Mouse (Mus musculus): ENCODE data around the gene Stk17b. TPM values are rescaled to one million over a fixed set of nuclear protein-coding genes. Genes with fewer than 3 reads are reported as not detected.
A peak's percentile ranks its signal among the peaks of the same experiment; 100 is the strongest.

The Stk17b gene
- total and polyA plus RNA-seq, 3 experiments = 3.6 to 177 (median 72.8) TPM

DNA sequence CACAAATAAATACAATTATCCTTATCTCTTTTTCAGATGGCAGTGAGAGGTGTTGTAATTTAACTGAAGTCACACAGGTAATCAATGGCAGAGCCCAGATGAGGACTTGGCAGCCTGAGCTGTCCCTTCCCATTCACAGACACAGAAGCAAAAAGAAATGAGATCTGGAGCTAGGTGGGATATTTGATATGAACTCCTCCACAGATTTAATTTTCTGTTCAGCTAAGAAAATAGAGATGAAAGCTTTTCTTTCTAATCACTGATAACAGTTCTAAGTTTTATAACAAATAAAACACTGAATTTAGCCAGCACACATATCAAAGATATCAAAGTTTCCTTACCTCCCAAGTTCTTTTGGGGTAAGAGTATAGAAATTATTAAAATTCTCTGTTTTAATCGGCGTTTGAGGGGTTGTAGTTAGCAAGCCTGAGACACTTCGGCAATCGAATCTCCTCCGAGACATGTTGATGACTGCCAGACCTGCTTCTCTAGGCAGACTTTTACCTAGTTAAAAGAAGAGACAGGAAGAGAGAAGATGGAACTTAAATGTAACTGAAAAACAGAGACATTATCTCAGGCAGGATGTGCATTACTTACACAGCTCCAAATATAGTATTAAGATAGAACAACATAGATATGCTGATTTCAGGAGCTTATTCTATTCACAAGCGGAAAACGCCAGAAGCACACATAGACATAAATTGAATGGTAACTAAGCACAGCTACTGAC, 8.7 kb downstream of the Stk17b start:
- no peaks in the 10 kb centered on the region for H3K27me3 ChIP-seq (ENCODE audit: insufficient read depth, low read length)
- DNase-seq (ENCODE audit: low spot score) = no peak
- peaks cover 37% of the 10 kb centered on the region for H3K4me1 ChIP-seq (ENCODE audit: insufficient read depth, low read depth, low read length)
- no peak for ATAC-seq (ENCODE audit: extremely low read depth, insufficient number of reproducible peaks, low FRiP score, poor library complexity, severe bottlenecking)
- H3K4me3 ChIP-seq (ENCODE audit: low read depth, low read length) = no peak overlapping the region
- H3K36me3 ChIP-seq (replicated peaks) = peaks cover 7% of the 10 kb centered on the region
- no peaks in the 10 kb centered on the region for H3K9me3 ChIP-seq (replicated peaks)
- TF ChIP-seq CTCF (IDR thresholded peaks at IDR 0.05; ENCODE audit: low read depth, low read length) (no peak), GATA1 (IDR thresholded peaks at IDR 0.05; ENCODE audit: borderline replicate concordance, low read length) (no peak), GATA2 (IDR thresholded peaks at IDR 0.05; ENCODE audit: borderline replicate concordance, low read depth, low read length) (no peak), POLR2AphosphoS5 (IDR thresholded peaks at IDR 0.05; ENCODE audit: insufficient replicate concordance, low read depth, low read length) (no peak), TAL1 (conservative IDR thresholded peaks at IDR 0.05; ENCODE audit: low read depth, low read length) (no peak)

DNA sequence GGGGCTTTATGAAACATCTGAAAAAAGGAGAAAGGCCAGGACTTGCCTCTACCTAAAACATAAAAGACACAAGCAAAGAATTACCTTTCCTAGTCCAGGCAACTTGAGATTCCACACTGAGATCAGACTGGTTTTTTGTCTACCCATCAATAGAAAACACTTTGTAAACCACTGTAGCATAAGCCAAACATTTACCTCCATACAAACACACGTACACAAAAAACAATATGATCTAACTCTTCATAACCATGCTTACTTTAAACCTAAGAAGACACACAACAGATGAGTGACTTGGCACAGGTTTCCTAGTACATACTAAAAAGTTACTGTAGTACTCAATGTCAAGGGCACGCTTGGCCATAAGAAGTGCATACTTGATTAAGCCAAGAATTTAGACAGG, 9.5 kb downstream of the Stk17b start:
- Histone ChIP-seq H3K9me3 (replicated peaks) (no peaks in the 10 kb centered on the region), H3K4me3 (ENCODE audit: low read depth, low read length) (no peak overlapping the region), H3K36me3 (replicated peaks) (peaks cover 14% of the 10 kb centered on the region), H3K4me1 (ENCODE audit: insufficient read depth, low read depth, low read length) (peaks cover 36% of the 10 kb centered on the region), H3K27me3 (ENCODE audit: insufficient read depth, low read length) (no peaks in the 10 kb centered on the region)
- ATAC-seq (ENCODE audit: extremely low read depth, insufficient number of reproducible peaks, low FRiP score, poor library complexity, severe bottlenecking) = no peak
- no peak for TF ChIP-seq POLR2AphosphoS5 (IDR thresholded peaks at IDR 0.05; ENCODE audit: insufficient replicate concordance, low read depth, low read length)
- no peak for TF ChIP-seq TAL1 (conservative IDR thresholded peaks at IDR 0.05; ENCODE audit: low read depth, low read length)
- no peak for DNase-seq (ENCODE audit: low spot score)

DNA sequence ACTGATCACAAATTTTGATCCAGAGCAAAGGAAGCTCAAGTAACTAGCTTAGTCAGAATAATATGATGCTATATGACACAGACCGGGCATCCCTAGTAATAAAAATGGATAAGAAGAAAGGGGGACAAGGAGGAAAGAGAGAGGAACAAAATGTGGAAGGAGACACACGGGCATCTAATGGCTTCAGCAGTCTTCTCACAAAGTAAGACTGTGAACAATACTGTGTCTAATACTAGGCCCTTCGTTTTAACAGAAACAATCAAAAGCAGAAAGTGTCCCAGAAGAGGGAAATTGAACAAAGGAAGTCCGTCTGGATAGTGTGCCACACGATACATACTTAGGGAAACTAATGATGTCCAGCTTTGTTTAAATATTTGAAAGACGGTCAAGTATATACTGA, 10.0 kb downstream of the Stk17b start:
- Histone ChIP-seq H3K36me3 (replicated peaks) (peaks cover 17% of the 10 kb centered on the region), H3K4me1 (ENCODE audit: insufficient read depth, low read depth, low read length) (peaks cover 36% of the 10 kb centered on the region), H3K9me3 (replicated peaks) (no peaks in the 10 kb centered on the region), H3K27me3 (ENCODE audit: insufficient read depth, low read length) (no peaks in the 10 kb centered on the region), H3K4me3 (ENCODE audit: low read depth, low read length) (no peak overlapping the region)
- ATAC-seq (ENCODE audit: extremely low read depth, insufficient number of reproducible peaks, low FRiP score, poor library complexity, severe bottlenecking) = no peak
- no peak for TF ChIP-seq GATA1 (IDR thresholded peaks at IDR 0.05; ENCODE audit: borderline replicate concordance, low read length)
- no peak for TF ChIP-seq CTCF (IDR thresholded peaks at IDR 0.05; ENCODE audit: low read depth, low read length)
- TF ChIP-seq TAL1 (conservative IDR thresholded peaks at IDR 0.05; ENCODE audit: low read depth, low read length) = no peak
- no peak for TF ChIP-seq GATA2 (IDR thresholded peaks at IDR 0.05; ENCODE audit: borderline replicate concordance, low read depth, low read length)
- no peak for TF ChIP-seq POLR2AphosphoS5 (IDR thresholded peaks at IDR 0.05; ENCODE audit: insufficient replicate concordance, low read depth, low read length)
- DNase-seq (ENCODE audit: low spot score) = no peak

DNA sequence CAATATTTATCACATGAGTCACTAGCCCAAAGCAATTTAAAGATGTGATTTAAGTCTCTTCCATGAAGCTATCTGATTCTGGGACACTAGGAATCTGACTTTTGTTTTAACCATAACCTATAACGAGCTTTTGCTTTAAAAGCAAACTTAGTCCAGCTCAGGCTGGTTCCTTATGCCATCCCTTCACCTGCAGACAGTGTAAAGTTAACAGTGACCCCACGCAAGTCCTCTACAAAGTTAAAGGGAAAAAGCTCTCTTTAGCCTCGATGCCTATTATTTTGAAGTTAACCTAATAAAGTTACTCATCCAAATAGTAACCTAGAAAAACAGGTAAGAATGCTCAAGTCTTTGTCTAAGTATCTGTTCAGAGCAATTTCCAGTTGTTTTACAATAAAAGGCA, 10.5 kb downstream of the Stk17b start:
- no peak for DNase-seq (ENCODE audit: low spot score)
- Histone ChIP-seq H3K9me3 (replicated peaks) (no peaks in the 10 kb centered on the region), H3K4me3 (ENCODE audit: low read depth, low read length) (no peak overlapping the region), H3K4me1 (ENCODE audit: insufficient read depth, low read depth, low read length) (peaks cover 36% of the 10 kb centered on the region), H3K36me3 (replicated peaks) (peaks cover 19% of the 10 kb centered on the region), H3K27me3 (ENCODE audit: insufficient read depth, low read length) (no peaks in the 10 kb centered on the region)
- ATAC-seq (ENCODE audit: extremely low read depth, insufficient number of reproducible peaks, low FRiP score, poor library complexity, severe bottlenecking) = no peak
- no peak for TF ChIP-seq GATA2 (IDR thresholded peaks at IDR 0.05; ENCODE audit: borderline replicate concordance, low read depth, low read length)
- TF ChIP-seq TAL1 (conservative IDR thresholded peaks at IDR 0.05; ENCODE audit: low read depth, low read length) = no peak
- TF ChIP-seq GATA1 (IDR thresholded peaks at IDR 0.05; ENCODE audit: borderline replicate concordance, low read length) = no peak
- TF ChIP-seq POLR2AphosphoS5 (IDR thresholded peaks at IDR 0.05; ENCODE audit: insufficient replicate concordance, low read depth, low read length) = no peak
- no peak for TF ChIP-seq CTCF (IDR thresholded peaks at IDR 0.05; ENCODE audit: low read depth, low read length)

DNA sequence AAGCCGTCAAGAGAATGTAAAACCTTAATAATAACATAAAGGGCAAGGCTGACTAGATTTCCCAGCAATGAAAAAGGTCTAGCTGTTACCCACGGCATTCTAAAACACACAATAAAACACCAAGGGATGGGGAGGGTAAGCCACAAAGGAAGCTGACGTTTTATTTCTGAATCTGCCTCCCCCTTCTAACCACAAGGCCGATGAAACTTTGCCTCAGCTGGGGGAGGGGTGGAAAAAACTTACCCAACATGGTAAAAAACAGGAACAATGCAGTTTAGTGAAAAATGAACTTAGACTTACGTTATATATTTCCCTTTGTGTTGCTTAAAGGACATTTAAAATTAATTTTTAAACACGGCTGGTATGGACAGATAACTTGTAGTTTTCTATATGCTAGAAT, 11.0 kb downstream of the Stk17b start:
- peaks cover 25% of the 10 kb centered on the region for H3K36me3 ChIP-seq (replicated peaks)
- no peaks in the 10 kb centered on the region for H3K27me3 ChIP-seq (ENCODE audit: insufficient read depth, low read length)
- ATAC-seq (ENCODE audit: extremely low read depth, insufficient number of reproducible peaks, low FRiP score, poor library complexity, severe bottlenecking) (peak; percentile 91), DNase-seq (ENCODE audit: low spot score) (peak; percentile 40)
- TF ChIP-seq GATA2 (IDR thresholded peaks at IDR 0.05; ENCODE audit: borderline replicate concordance, low read depth, low read length) (no peak), CTCF (IDR thresholded peaks at IDR 0.05; ENCODE audit: low read depth, low read length) (no peak), POLR2AphosphoS5 (IDR thresholded peaks at IDR 0.05; ENCODE audit: insufficient replicate concordance, low read depth, low read length) (no peak), TAL1 (conservative IDR thresholded peaks at IDR 0.05; ENCODE audit: low read depth, low read length) (no peak), GATA1 (IDR thresholded peaks at IDR 0.05; ENCODE audit: borderline replicate concordance, low read length) (no peak)
- peak overlapping the region; percentile 17; the same call in 1 of the 2 replicates for H3K4me3 ChIP-seq (ENCODE audit: low read depth, low read length)
- H3K9me3 ChIP-seq (replicated peaks) = no peaks in the 10 kb centered on the region
- H3K4me1 ChIP-seq (ENCODE audit: insufficient read depth, low read depth, low read length) = peaks cover 36% of the 10 kb centered on the region

DNA sequence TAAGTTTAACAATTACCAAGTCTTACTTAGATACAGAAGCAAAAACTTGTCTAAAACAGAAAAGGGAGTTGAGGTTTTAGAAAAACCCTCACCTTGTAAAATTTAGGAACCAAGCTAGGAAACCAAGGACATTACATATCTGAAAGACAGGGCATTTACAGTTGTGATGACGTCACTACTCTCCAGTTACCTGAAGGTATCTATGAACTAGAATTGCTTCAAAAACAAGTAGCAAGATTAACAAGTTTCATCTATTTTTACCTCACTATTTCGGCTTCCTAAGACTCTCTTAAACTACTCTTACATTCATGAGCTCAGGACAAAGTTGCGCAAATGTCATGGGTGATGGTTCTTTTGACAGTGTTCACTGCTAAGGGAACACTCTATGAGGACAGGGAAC, 12.1 kb downstream of the Stk17b start:
- no peaks in the 10 kb centered on the region for H3K27me3 ChIP-seq (ENCODE audit: insufficient read depth, low read length)
- ATAC-seq (ENCODE audit: extremely low read depth, insufficient number of reproducible peaks, low FRiP score, poor library complexity, severe bottlenecking) (no peak), DNase-seq (ENCODE audit: low spot score) (no peak)
- H3K36me3 ChIP-seq (replicated peaks) = peaks cover 28% of the 10 kb centered on the region
- peaks cover 33% of the 10 kb centered on the region for H3K4me1 ChIP-seq (ENCODE audit: insufficient read depth, low read depth, low read length)
- H3K9me3 ChIP-seq (replicated peaks) = no peaks in the 10 kb centered on the region
- TF ChIP-seq GATA1 (IDR thresholded peaks at IDR 0.05; ENCODE audit: borderline replicate concordance, low read length) = no peak
- no peak for TF ChIP-seq POLR2AphosphoS5 (IDR thresholded peaks at IDR 0.05; ENCODE audit: insufficient replicate concordance, low read depth, low read length)
- TF ChIP-seq CTCF (IDR thresholded peaks at IDR 0.05; ENCODE audit: low read depth, low read length) = no peak
- no peak overlapping the region for H3K4me3 ChIP-seq (ENCODE audit: low read depth, low read length)
